Mouse (Mus musculus): ENCODE measurements around the gene Lamtor1. TPM values are rescaled to one million over a fixed set of nuclear protein-coding genes. Genes with fewer than 3 reads are reported as not detected.
"Not testable (repeated sequence)": the region's sequence is repeated elsewhere in the genome, so short reads cannot be mapped to it uniquely, and the experiment has no call there.

Gene Lamtor1
- polyA plus RNA-seq, 1 experiment from 2014 or later = 132 TPM

GRCm38 (mm10) chr7:101908367-101908766 lies 2.7 kb downstream of the Lamtor1 start:
- Histone ChIP-seq H3K4me2 (no peak overlapping the region), H3K9ac (ENCODE audit: low read length) (no peak overlapping the region), H3K27me3 (ENCODE audit: control insufficient read depth, insufficient read depth, low read length) (no peaks in the 10 kb centered on the region), H3K36me3 (ENCODE audit: control insufficient read depth, insufficient read depth, low read length) (peaks cover 19% of the 10 kb centered on the region), H3K4me1 (ENCODE audit: control insufficient read depth, insufficient read depth, low read length) (peaks cover 12% of the 10 kb centered on the region), H3K9me3 (ENCODE audit: control insufficient read depth, low read length) (no peaks in the 10 kb centered on the region), H3K4me3 (ENCODE audit: low read depth, low read length) (no peak overlapping the region), H3K27ac (ENCODE audit: low read depth, low read length) (no peak overlapping the region)
- ATAC-seq (ENCODE audit: low FRiP score) (no peak), DNase-seq (ENCODE audit: low spot score, missing footprints) (no peak)
- 84% methylated on average over 4 of the region's 4 CpGs for WGBS

- ATAC-seq (ENCODE audit: low FRiP score) (no peak), DNase-seq (ENCODE audit: low spot score, missing footprints) (no peak)
- Histone ChIP-seq H3K4me3 (ENCODE audit: low read depth, low read length) (no peak overlapping the region), H3K27me3 (ENCODE audit: control insufficient read depth, insufficient read depth, low read length) (no peaks in the 10 kb centered on the region), H3K27ac (ENCODE audit: low read depth, low read length) (no peak overlapping the region), H3K36me3 (ENCODE audit: control insufficient read depth, insufficient read depth, low read length) (peaks cover 20% of the 10 kb centered on the region), H3K4me1 (ENCODE audit: control insufficient read depth, insufficient read depth, low read length) (peaks cover 12% of the 10 kb centered on the region), H3K9me3 (ENCODE audit: control insufficient read depth, low read length) (no peaks in the 10 kb centered on the region), H3K9ac (ENCODE audit: low read length) (no peak overlapping the region), H3K4me2 (no peak overlapping the region)
- 85% methylated on average over 4 of the region's 4 CpGs for WGBS
Measured at GRCm38 (mm10) chr7:101910138-101910537, 4.4 kb downstream of the Lamtor1 start.

GRCm38 (mm10) chr7:101911982-101912381 lies 6.3 kb downstream of the Lamtor1 start:
- DNase-seq (ENCODE audit: low spot score, missing footprints) (peak; percentile 78), ATAC-seq (ENCODE audit: low FRiP score) (no peak)
- Histone ChIP-seq H3K36me3 (ENCODE audit: control insufficient read depth, insufficient read depth, low read length) (peaks cover 20% of the 10 kb centered on the region), H3K27me3 (ENCODE audit: control insufficient read depth, insufficient read depth, low read length) (no peaks in the 10 kb centered on the region), H3K4me1 (ENCODE audit: control insufficient read depth, insufficient read depth, low read length) (peaks cover 4% of the 10 kb centered on the region), H3K9ac (ENCODE audit: low read length) (no peak overlapping the region), H3K4me2 (no peak overlapping the region), H3K9me3 (ENCODE audit: control insufficient read depth, low read length) (no peaks in the 10 kb centered on the region), H3K4me3 (ENCODE audit: low read depth, low read length) (no peak overlapping the region), H3K27ac (ENCODE audit: low read depth, low read length) (no peak overlapping the region)
- WGBS = 61% methylated on average over 3 of the region's 3 CpGs

GRCm38 (mm10) chr7:101918071-101918470 lies 12.4 kb downstream of the Lamtor1 start:
- no peak overlapping the region for H3K9ac ChIP-seq (ENCODE audit: low read length)
- 11% methylated on average over 1 of the region's 1 CpGs for WGBS

GRCm38 (mm10) chr7:101925892-101926291 lies 20.2 kb downstream of the Lamtor1 start:
- H3K9me3 ChIP-seq (ENCODE audit: control insufficient read depth, low read length); H3K27ac ChIP-seq (ENCODE audit: low read depth, low read length); DNase-seq (ENCODE audit: low spot score, missing footprints); H3K27me3 ChIP-seq (ENCODE audit: control insufficient read depth, insufficient read depth, low read length); H3K4me1 ChIP-seq (ENCODE audit: control insufficient read depth, insufficient read depth, low read length); H3K4me3 ChIP-seq (ENCODE audit: low read depth, low read length); H3K9ac ChIP-seq (ENCODE audit: low read length); H3K36me3 ChIP-seq (ENCODE audit: control insufficient read depth, insufficient read depth, low read length); ATAC-seq (ENCODE audit: low FRiP score); H3K4me2 ChIP-seq: not testable (repeated sequence)

More at GRCm38 (mm10) chr7:101918071-101918470, 12.4 kb downstream of the Lamtor1 start:
- Histone ChIP-seq H3K4me1 (ENCODE audit: control insufficient read depth, insufficient read depth, low read length) (no peaks in the 10 kb centered on the region), H3K27ac (ENCODE audit: low read depth, low read length) (no peak overlapping the region), H3K9me3 (ENCODE audit: control insufficient read depth, low read length) (no peaks in the 10 kb centered on the region), H3K27me3 (ENCODE audit: control insufficient read depth, insufficient read depth, low read length) (no peaks in the 10 kb centered on the region), H3K4me3 (ENCODE audit: low read depth, low read length) (no peak overlapping the region), H3K36me3 (ENCODE audit: control insufficient read depth, insufficient read depth, low read length) (peaks cover 4% of the 10 kb centered on the region), H3K4me2 (no peak overlapping the region)
- DNase-seq (ENCODE audit: low spot score, missing footprints) = peak; percentile 96
- ATAC-seq (ENCODE audit: low FRiP score) = peak; percentile 82

GRCm38 (mm10) chr7:101928093-101928492 lies 22.4 kb downstream of the Lamtor1 start:
- ATAC-seq (ENCODE audit: low FRiP score) = no peak
- Histone ChIP-seq H3K27me3 (ENCODE audit: control insufficient read depth, insufficient read depth, low read length) (no peaks in the 10 kb centered on the region), H3K9me3 (ENCODE audit: control insufficient read depth, low read length) (no peaks in the 10 kb centered on the region), H3K27ac (ENCODE audit: low read depth, low read length) (no peak overlapping the region), H3K9ac (ENCODE audit: low read length) (no peak overlapping the region), H3K36me3 (ENCODE audit: control insufficient read depth, insufficient read depth, low read length) (no peaks in the 10 kb centered on the region), H3K4me1 (ENCODE audit: control insufficient read depth, insufficient read depth, low read length) (peaks cover under 1% of the 10 kb centered on the region; the same call in 1 of the 2 replicates), H3K4me3 (ENCODE audit: low read depth, low read length) (no peak overlapping the region), H3K4me2 (no peak overlapping the region)
- DNase-seq (ENCODE audit: low spot score, missing footprints) = no peak
- WGBS = 85% methylated on average over 3 of the region's 3 CpGs

GRCm38 (mm10) chr7:101932551-101932950 lies 26.8 kb downstream of the Lamtor1 start:
- DNase-seq (ENCODE audit: low spot score, missing footprints) (no peak), ATAC-seq (ENCODE audit: low FRiP score) (no peak)
- no peak overlapping the region for H3K9ac ChIP-seq (ENCODE audit: low read length)
- H3K27me3 ChIP-seq (ENCODE audit: control insufficient read depth, insufficient read depth, low read length) = no peaks in the 10 kb centered on the region
- H3K4me1 ChIP-seq (ENCODE audit: control insufficient read depth, insufficient read depth, low read length) = peaks cover 5% of the 10 kb centered on the region; the same call in 1 of the 2 replicates
- no peaks in the 10 kb centered on the region for H3K36me3 ChIP-seq (ENCODE audit: control insufficient read depth, insufficient read depth, low read length)
- H3K27ac ChIP-seq (ENCODE audit: low read depth, low read length) = no peak overlapping the region
- H3K4me3 ChIP-seq (ENCODE audit: low read depth, low read length) = no peak overlapping the region
- H3K4me2 ChIP-seq = no peak overlapping the region
- no peaks in the 10 kb centered on the region for H3K9me3 ChIP-seq (ENCODE audit: control insufficient read depth, low read length)
- WGBS = 96% methylated on average over 1 of the region's 1 CpGs

- DNase-seq (ENCODE audit: low spot score, missing footprints) (no peak), ATAC-seq (ENCODE audit: low FRiP score) (peak; percentile 49; the same call in 1 of the 2 replicates)
- Histone ChIP-seq H3K27me3 (ENCODE audit: control insufficient read depth, insufficient read depth, low read length) (no peaks in the 10 kb centered on the region), H3K9ac (ENCODE audit: low read length) (peak overlapping the region; percentile 64), H3K27ac (ENCODE audit: low read depth, low read length) (no peak overlapping the region), H3K9me3 (ENCODE audit: control insufficient read depth, low read length) (no peaks in the 10 kb centered on the region), H3K4me2 (peak overlapping the region; percentile 47), H3K4me3 (ENCODE audit: low read depth, low read length) (peak overlapping the region; percentile 54), H3K36me3 (ENCODE audit: control insufficient read depth, insufficient read depth, low read length) (no peaks in the 10 kb centered on the region), H3K4me1 (ENCODE audit: control insufficient read depth, insufficient read depth, low read length) (peaks cover 5% of the 10 kb centered on the region; the same call in 1 of the 2 replicates)
- 8% methylated on average over 15 of the region's 15 CpGs for WGBS
Measured at GRCm38 (mm10) chr7:101933300-101933699, 27.6 kb downstream of the Lamtor1 start.

- Histone ChIP-seq H3K36me3 (ENCODE audit: control insufficient read depth, insufficient read depth, low read length) (no peaks in the 10 kb centered on the region), H3K4me3 (ENCODE audit: low read depth, low read length) (peak within 1 kb of the TSS; percentile 54), H3K4me1 (ENCODE audit: control insufficient read depth, insufficient read depth, low read length) (peaks cover 5% of the 10 kb centered on the region; the same call in 1 of the 2 replicates), H3K4me2 (peak within 1 kb of the TSS; percentile 56), H3K9ac (ENCODE audit: low read length) (peak within 1 kb of the TSS; percentile 64), H3K27me3 (ENCODE audit: control insufficient read depth, insufficient read depth, low read length) (no peaks in the 10 kb centered on the region), H3K27ac (ENCODE audit: low read depth, low read length) (no peak within 1 kb of the TSS), H3K9me3 (ENCODE audit: control insufficient read depth, low read length) (no peaks in the 10 kb centered on the region)
- ATAC-seq (ENCODE audit: low FRiP score) = peak; percentile 98
- under 1% methylated on average over 40 of the region's 40 CpGs for WGBS
- DNase-seq (ENCODE audit: low spot score, missing footprints) = peak; percentile 99
Measured at GRCm38 (mm10) chr7:101933751-101934240, 28.1 kb downstream of the Lamtor1 start, which contains the start of the genes Lrrc51 and Numa1. Lrrc51 (minus strand) TSS chr7:101933895. Numa1 (plus strand) TSS chr7:101934111.

Measured in midbrain, embryonic 11.5 days (tissue).